Mouse (Mus musculus): Measurements from ENCODE around the gene Smyd1.
"Not testable (repeated sequence)": the region's sequence is repeated elsewhere in the genome, so short reads cannot be mapped to it uniquely, and the experiment has no call there.

Smyd1 gene

DNA sequence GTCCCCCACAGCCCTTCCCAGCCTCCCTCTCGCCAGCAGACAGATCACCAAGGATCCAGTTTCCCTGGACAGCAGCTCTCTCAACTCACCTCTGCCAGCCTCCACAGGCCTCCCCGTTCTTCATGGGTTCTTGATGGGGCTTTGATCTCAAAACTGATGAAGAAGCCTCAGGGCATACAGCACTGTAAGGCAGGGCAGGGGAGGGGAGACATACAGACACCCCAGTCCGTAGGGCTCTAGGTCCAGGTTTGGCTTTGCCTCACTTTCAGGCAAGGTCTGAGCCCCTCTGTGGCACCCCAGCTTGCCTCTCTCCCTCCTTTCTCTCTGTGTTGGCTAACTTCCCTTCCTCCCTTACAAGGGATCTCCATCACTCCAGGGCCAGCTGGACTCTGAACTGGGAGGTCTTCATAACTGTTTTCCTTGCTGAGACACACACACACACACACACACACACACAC, at the start of gene Smyd1:
TSS of gene Smyd1 (minus strand) at position 408 of the 458 bp plus-strand sequence.
- DNase-seq: no peak

DNA sequence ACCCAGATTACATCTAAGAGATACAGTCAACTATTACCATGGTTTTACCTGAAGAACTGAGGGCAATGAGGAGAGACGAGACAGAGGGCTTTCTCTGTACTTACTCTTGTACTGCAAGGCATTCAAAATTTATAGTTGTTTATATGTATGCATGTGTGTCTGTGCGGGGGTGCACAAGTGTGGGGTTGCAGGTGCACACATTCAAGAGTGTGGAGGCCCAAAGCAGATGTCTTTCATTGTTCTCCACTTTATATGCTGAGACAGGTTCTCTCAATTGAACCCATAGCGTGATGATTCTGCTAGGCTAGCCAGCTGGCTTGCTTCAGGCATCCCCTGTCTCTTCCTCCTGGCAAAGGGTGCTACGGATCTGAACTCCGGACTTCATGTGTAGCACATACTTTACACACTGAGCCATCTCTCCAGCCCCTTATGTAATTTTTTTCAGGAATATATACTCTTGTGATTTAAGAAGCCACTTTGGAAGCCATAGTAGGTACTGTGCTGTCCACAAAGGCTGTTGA, 49.1 kb upstream of the Smyd1 start:
- no peak for DNase-seq

DNA sequence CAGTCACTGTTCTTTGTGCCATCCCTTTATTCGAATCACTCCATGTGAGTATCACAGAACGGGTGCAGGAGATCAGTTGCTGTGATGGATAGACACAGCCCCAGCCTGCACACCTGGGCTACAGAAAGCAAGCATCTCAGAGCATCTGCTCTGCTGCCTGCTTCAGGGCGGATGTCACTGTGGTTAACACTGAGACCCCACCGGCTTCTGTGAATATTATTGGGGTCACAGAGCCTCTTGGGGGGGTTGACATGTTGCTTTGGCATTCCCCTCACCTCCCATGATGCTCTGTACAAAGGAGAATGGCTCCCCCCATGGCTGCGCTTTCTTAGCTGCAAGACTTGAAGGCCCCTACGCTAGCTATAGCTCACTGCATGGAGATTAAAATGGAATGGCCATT, 47.4 kb upstream of the Smyd1 start:
- no peak for DNase-seq

DNA sequence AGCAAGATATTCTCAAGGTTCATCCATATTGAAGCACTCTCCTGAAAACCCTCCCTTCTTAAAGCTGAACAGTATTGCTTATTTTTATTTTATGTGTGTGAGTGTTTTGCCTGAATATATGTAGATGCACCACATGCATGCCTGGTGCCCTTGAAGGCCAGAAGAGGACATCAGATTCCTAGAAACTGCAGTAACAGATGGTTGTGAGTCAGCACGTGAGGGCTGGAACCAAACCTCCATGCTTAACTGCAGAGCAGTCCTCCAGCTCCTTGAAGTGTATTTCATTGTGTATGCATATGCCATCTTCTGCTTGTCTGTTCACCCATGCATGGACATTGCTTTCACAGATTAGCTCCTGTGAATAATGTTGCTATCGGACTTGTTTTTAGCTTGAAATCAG, 42.0 kb upstream of the Smyd1 start:
- no peak for DNase-seq

DNA sequence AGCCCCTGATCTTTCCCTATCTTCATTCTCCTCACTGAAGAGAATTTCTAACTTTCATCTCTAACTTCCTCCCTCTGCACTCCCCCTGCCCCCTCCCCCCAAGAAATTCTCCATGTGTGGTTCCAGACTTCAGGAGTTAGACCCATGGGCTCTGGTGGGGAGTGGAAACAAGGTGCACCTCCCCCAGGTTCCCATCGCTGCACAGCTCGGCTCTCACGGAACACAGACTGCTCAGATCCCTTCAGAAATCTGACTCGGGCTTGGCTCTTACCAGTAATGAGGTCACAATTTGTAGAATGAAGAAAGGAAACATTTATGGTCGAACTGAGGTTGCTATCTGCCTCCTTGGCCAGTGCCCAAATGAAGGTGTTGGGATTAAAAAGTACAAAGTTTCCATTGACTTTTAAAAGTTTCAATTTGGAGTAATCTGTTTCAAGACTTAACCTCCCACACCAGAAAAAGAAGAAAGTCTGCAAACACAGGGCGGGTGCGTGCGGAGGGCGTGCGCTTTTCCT, 39.2 kb upstream of the Smyd1 start:
- DNase-seq: no peak

DNA sequence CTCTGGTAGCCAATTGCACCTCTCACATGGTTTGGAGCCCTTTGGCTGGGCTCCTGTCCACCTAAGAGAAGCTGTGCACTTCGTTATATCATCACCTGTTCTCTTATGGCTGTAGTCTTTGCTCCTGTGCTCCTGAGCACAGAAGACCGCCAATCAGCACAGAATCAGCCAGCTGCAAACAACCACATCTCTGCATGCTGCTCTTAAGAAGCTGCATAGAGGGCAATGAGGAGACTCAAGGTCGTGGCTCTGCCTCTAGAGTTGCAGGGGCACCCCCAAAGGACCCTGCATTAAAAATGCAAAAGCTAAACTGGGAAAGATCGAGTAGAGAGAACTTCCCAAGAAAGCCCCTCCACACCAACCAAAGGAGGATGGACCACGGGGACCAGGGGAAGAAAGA, 38.7 kb upstream of the Smyd1 start:
- DNase-seq: no peak

DNA sequence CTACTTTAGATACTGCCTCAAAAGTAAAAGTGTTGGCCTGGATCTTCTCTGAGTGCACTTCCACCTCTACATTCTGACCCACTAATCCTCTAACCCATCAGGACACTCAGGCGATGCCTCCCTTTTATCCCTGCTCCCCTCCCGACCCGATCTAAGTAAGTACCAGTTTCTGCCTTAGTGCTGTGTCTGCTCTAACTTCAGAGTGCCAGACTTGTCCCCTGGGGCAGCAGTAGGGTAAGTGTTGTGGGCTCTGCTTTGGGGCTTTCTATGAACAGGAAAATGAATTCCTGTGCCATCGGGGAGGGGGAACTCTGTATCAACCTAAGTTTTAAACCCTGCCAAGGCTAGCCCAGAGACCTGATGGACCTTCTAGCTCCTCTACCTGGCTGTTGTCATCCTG, 38.2 kb upstream of the Smyd1 start:
- no peak for DNase-seq

DNA sequence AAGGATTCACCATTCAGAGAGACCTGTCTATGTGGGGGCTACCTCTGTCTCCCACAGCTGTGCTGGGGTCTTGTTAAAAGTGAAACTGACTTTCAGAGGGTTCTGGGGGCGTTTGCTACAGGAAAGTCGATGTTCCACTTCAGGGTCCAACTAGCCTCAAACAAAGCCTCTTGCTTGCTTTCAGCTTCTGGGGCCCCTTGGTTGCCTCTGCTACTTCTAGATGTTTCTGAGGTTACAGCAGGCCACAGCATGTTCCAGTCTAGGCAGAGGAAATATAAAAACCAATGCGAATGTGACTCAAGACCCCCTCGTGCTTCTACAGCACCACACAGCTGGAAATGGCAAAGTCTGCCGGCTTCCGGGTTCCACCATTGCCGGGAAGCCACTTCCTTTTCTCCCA, 35.5 kb upstream of the Smyd1 start:
- DNase-seq: no peak

DNA sequence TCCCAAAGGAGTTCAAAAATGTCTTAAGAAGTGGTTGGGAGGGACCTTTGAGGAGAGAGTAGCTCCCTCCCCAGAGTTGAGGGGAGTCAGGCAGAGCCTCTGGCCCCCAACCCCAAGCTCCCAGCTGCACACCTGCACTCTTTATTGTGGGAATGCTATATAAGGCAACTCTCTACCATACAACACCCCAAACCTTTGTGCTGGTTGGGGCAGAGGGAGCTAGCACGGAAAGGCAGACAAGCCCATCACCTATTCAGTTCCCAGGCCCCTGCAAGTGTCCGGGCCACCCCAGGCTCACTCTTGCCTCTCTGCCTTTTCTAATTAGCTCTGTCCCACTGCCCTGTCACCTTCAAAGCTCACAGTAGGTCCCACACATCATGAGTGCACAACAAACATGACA, 31.7 kb upstream of the Smyd1 start:
- DNase-seq: no peak

DNA sequence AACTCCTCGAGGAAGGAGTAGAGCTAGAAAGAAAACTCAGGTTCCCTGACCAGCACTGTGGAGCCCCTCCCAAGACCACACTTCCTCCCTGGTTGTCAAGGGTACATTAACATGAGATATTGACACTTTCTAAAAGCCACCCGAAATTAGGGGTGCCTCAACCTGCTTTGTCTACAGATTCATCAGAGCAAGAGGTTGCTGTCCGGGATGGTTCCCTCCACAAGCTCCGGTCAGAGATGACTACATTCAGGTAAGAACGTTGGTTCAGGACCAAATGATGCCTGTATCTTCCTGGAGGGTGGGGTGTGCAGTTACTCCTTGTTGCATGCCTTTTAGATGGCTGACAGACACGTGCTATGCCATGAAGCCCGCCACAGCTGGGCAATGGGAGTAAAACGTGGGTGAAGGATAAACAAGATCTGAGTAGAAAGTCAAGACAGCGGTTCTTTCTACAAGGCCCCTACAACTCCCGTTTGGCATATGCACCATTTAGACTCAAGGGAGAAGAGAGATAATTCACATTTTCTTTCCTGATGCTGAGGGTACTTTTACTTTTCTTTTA, 30.9 kb upstream of the Smyd1 start:
- DNase-seq: no peak

DNA sequence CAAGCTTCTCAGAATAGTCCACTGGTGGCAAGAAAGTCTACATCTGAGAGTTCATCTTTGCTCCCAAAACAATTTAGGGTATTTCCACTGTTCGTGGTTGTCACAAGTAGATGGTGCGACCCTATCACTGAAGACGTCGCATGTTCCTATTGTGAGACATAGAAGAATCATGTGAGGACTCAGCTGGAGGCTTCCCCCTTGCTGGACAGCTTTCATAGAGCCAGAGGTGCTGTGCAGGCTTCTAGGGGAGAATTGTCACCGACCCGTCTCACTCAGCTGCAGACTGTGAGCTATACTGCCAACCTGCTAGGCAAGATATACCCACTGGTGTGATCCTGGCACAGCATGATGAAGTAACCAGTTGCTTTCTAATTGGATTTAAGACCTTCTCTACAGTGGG, 30.2 kb upstream of the Smyd1 start:
- DNase-seq: no peak

DNA sequence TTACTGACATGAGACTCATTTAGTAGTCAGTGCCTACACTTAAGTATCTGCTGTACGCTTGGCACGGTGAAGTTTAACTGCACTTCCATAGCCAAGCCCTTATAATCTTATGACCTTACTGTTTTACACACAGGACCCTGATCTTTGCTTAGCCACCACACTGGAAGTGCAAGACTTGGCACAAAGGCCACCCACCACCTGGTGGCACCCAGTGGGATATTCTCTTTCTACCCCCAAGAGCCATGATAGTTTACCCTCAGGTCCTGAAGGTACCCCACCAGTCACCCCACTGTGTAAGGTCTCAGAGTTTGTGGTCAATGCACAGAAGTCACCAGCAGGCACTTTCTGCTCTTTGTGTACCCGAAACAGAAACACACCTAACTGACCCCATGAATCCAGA, 29.2 kb upstream of the Smyd1 start:
- DNase-seq: no peak

DNA sequence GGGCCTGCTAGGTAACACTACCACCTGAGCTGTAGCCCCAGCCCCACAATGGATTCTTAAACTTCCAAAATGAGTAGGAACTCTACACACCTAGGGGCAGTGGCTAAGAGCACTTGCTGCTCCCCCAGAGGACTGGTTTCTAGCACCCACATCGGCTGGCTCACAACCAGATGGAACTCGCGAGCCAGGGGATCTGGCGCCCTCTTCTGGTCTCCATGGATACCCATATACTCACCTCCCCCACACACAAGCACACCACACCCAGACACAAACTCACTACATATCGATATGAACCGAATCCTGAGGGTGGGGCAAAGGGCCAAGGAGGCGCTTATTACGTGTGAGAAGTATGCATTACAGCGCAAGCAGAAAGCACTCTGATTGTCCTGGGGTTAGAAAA, 26.0 kb upstream of the Smyd1 start:
- DNase-seq: no peak

DNA sequence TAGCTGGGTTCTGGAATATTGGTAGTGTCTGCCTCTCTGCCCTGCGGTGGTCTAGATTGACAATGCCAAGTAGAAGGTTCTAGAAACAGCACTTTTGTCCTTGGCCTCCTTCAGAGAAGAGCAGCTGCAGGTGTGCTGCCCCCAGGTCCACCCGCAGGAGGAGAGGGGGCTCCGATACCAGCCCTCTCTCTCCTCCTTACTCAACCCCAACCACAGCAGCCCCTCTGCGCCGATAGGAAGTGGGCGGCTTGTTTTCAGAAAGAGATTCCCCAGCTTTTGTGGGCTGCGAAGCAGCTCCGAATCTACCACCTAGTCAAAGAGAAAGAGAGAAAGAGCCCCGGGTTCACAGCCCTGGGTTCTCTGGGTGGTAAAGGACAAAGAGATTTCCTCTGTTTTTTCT, 19.1 kb upstream of the Smyd1 start:
- no peak for DNase-seq

DNA sequence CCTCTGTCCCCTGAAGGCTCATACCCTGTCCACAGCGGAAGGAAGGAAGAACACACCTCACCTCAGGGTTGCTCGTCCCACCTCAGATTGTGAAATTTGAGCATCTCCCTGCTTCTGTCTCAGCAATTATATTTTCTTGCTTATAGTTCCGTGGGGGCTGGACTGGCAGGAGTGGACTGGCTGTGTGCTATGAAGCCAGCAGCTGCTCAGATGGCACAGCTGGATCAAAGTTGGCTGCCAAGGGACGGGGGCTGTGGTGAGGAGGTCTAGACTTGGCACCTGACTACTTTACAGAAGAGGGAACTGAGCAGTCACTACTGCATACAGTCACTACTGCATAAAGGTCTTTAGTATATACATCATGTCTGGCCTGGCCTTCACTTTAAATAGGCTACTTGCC, 17.3 kb upstream of the Smyd1 start:
- DNase-seq: no peak

DNA sequence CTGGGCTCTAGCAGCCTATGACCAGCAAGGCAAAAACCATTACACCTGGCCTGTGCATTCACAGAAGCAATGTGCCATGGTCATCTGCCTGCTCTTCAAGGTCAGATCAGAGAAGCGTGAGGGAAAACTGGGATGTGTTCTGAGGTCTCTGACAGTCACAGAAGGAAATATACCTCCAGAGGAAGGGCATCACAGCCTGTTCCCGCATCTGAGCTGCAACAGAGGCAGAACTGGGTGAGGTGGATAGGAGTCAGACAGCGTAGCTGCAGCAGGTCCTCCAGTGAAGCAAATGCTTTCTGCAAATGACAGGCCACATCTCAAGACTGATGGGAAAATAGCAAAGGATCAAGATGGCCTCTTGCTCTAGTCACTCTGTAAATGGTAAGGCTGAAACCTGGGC, 16.9 kb upstream of the Smyd1 start:
- no peak for DNase-seq

DNA sequence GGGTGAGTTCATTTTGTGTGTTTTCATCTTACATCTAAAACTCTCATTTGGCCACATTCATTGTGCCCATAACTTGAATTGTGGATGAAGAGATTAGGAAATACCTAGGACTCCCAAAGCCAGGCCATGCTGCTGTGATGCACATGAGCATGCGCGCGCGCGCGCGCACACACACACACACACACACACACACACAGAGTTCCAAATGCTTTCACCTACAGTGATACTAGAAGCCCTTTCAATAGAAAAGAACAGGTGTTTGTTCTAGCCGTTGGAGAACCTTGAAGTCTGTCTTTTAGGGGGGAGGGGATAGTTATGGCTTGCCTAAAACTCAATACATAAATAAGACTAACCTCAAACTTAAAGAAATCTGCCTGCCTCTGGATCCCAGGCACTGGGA, 15.6 kb upstream of the Smyd1 start:
- no peak for DNase-seq

DNA sequence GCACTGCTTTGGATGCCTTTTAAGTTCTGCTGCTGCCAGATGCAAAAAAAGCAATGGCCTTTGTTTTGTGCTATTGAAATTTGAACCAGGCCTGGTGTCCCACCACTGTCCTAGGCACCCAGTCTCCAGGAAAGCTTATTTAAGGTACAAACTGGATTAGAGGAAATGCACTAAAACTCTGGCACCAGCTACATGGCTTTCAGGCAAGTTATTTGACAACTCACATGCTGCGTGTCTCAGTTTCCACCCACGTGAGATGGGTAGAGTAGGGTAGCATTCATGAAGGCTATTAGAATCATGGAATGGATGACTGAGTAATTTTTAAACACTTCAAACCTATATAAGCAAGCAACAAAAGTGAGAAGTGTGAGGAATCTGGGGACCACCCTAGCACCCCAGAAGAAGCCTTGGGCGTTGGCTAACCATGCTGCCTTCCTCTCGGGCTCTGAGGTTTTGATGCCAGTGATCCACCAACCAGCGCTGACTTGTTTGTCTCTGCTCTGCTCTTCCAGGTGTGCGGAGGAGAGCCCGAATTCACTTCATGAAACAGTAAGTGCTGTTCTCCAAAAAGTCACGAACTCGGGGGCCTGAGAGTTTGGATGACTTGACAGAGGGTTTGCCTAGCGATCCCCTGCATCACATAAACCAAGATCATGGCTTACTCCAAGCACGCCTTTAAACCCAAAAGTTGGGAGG, 11.7 kb upstream of the Smyd1 start:
- DNase-seq: no peak

DNA sequence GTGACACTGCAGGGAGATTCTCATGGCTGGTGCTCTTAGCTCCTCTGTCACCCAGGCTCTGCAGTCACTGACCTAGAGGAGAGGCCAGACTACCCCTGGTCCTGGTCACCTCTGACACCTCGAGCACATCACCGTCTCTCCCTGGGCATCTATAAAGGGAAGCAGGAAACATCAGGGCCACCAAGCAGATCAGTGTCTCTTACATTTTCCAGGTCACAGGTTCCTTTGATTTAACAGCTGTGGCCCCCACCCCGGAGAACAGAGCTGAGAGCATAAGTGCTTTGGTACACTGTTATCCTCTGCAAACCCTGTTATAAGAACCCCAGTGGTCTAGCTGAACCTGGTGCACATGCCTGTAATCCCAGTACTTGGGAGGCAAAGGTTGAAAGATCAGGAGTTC, 11.0 kb upstream of the Smyd1 start:
- DNase-seq: no peak

DNA sequence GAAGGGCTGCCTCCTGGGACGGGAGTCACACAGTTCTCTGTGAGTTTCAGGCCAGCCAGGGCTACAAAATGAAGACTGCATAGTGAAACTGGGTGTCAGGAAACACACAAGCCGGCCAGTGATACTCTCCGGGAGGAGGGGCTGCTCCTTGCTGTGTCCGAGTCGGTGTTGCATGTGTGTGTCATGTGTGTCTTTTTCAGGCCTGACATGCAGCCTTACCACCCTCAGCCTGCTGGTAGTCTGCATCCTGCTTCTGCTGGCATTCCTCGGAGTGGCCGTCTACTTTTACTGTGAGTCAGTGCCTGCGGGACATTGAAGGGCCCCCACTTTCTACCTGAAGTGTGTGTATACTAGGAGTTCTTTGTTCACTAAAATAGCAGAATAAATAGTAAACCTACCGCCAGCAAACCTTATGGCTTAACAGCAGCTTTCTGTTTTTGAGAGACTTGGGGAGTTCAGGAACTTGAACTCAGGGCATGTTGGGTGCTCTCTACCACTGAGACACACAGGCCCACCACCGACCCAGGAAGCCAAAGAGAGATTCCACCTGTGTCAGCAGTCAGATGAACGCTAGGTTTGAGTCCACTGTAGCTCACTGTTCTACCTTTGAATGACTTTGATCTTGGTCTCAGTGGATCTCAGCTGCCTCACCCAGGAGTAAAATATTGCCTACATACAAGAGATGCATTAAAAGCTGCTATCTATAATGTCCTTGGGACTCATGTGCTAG, 10.4 kb upstream of the Smyd1 start:
- no peak for DNase-seq

DNA sequence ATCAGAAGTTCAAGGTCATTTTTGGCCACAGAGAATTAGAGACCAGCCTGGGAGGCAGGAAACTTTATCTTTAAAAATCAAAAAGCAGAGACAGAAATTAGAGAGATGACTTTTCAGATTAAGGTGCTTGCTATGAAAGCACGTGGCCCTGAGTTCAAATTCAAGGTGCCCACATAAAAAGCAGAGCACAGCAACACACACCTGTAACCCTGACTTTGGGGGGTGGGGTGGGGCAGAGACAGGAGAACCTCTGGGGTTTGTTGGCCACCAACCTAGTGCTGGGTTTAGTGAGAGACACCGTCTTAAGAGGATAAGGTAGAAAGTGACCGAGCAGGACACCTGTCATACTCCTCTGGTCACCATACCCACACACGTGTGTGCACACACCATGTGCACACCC, 9.5 kb upstream of the Smyd1 start:
- DNase-seq: not testable (repeated sequence)

DNA sequence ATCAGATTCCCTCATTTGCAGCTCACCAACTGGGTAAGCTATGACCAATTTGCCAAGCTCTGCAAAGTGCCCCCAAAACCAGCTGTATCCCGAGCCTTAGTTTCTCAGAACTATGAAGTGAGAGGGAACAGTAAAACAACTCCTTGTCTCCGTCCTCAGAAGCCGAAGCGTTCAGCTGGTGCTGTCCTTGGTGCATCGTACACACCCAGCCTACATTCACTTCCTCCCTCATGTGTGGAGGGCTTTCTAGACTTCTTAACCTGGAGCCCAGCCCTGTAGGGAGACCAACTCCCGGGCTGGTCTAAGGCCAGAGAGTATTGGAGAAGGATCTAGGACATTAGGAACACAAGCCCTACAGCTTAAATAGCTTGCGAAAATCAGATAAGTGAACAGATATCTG, 8.5 kb upstream of the Smyd1 start:
- DNase-seq: no peak

DNA sequence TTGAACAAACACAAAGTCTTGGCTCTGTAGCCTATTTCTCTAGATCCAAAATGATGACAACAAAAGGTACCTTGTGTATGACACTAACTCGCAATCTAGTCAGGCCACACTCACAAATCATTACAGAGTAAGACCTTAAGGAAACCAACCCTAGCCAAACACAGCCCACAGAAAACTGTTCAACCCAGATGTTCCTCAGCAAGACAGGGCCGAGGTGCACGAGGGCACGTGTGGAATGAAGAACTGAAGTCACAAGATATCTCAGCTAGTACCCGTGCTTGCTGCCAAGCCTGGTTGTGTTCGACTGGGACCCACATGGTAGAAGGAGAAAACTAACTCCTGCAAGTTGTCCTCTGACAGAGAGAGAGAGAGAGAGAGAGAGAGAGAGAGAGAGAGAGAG, 7.8 kb upstream of the Smyd1 start:
- DNase-seq: no peak

DNA sequence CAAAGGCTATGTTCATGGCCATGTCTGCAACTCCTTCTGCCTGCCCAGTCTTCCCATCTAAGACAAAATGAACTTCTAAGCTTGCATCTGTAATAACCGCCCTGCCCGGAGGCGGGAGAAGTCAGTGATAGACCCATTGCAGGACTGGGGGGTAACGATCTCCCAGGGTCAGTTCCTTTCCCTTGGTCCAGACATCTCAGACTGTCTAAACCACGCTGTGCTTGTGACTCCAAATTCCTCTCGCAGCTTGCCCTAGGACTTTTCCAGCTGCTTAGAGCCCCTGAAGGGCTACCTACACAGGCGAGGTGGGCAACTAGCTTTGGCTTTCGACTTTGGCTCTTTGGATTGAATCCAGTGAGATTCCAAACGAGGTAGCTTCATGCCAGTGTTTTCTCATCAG, 2.8 kb upstream of the Smyd1 start:
- DNase-seq: no peak

All from B cell, adult 2 months (primary cell).